Comparison of ENCODE assay signal across 19 mouse cellular contexts in genomic region chr4:151957584-151958315, GRCm38 (mm10). TPM values are rescaled to one million over a fixed set of nuclear protein-coding genes. Genes with fewer than 3 reads are reported as not detected.
DNase-seq lines count a peak whose midpoint lies in the region; ATAC-seq and TF ChIP-seq lines count a peak whose summit lies in the region.
"Had no signal": no experiment of that assay in that cellular context is flagged by ENCODE, and none has a peak within 500 bp of the region (broad histone marks: within the 10 kb centered on the region; RNA-seq: fewer than 3 reads in every experiment).

No protein-coding gene starts in this region.

- H3K9ac ChIP-seq in kidney, embryonic 15.5 days = no peak overlapping the region
- no peak overlapping the region for H3K9ac ChIP-seq in kidney, embryonic 14.5 days (ENCODE audit: low read depth, low read length)
- H3K9ac ChIP-seq: hindbrain, embryonic 15.5 days; midbrain, embryonic 12.5 days had no signal

- H3K4me3 ChIP-seq in kidney, embryonic 15.5 days (replicated peaks) = no peak overlapping the region
- H3K4me3 ChIP-seq in kidney, embryonic 14.5 days (ENCODE audit: low read length) = no peak overlapping the region
- no peak overlapping the region for H3K4me3 ChIP-seq in kidney, adult 2 months (ENCODE audit: insufficient read depth, low read depth, low read length)
- H3K4me3 ChIP-seq: hindbrain, embryonic 15.5 days; midbrain, embryonic 12.5 days had no signal

- no peak overlapping the region for H3K4me2 ChIP-seq in kidney, embryonic 15.5 days
- H3K4me2 ChIP-seq in kidney, embryonic 14.5 days (replicated peaks; ENCODE audit: low read depth, low read length) = no peak overlapping the region
- H3K4me2 ChIP-seq: hindbrain, embryonic 15.5 days; midbrain, embryonic 12.5 days had no signal

- no peak overlapping the region for H3K27ac ChIP-seq in kidney, embryonic 15.5 days
- no peak overlapping the region for H3K27ac ChIP-seq in kidney, embryonic 14.5 days (ENCODE audit: low read depth, low read length)
- no peak overlapping the region for H3K27ac ChIP-seq in kidney, adult 2 months (ENCODE audit: insufficient read depth, low read depth, low read length)
- H3K27ac ChIP-seq: hindbrain, embryonic 15.5 days; midbrain, embryonic 12.5 days had no signal

- 63% methylated on average over 9 of the region's 9 CpGs for WGBS in kidney, embryonic 15.5 days
- WGBS in kidney, embryonic 14.5 days = 61% methylated on average over 9 of the region's 9 CpGs
- WGBS in kidney, adult 2 months = 69% methylated on average over 9 of the region's 9 CpGs

- TF ChIP-seq CTCF in kidney, adult 2 months (conservative IDR thresholded peaks at IDR 0.05; ENCODE audit: insufficient read depth, insufficient read length, low read depth, low read length) = no peak

- ATAC-seq in kidney, embryonic 15.5 days (replicated peaks; ENCODE audit: low FRiP score) = peak; percentile 65; the same call in 1 of the 2 replicates
- ATAC-seq in kidney, embryonic 14.5 days (ENCODE audit: low FRiP score, low TSS enrichment) = no peak
- peak; percentile 69 for ATAC-seq in megakaryocyte-erythroid progenitor cell, adult 5-6 weeks (replicated peaks; ENCODE audit: low FRiP score, low TSS enrichment, poor library complexity, severe bottlenecking)
- ATAC-seq: lung, postnatal 0 days had no signal

- DNase-seq in c-Kit-positive CD71-positive TER-119-positive erythroid progenitor cells, embryonic 14.5 days (ENCODE audit: low spot score) = peak; percentile 77
- peak; percentile 85 for DNase-seq in liver
- no peak for DNase-seq in Muller cell, postnatal 12 days (ENCODE audit: inconsistent ontology term)
- DNase-seq in kidney, adult 2 months = no peak
- DNase-seq in left cerebral cortex, adult 11 months (ENCODE audit: low spot score) = no peak
- DNase-seq: adrenal gland, postnatal 25 days; cerebellum, adult 11-12 months; gastrocnemius, postnatal 36 days; layer of hippocampus, adult 9-11 months; left cerebral cortex, postnatal 4 days; right cerebral cortex, postnatal 4 days; thymus, adult 18-20 months had no signal

- no peaks in the 10 kb centered on the region for H3K27me3 ChIP-seq in kidney, embryonic 15.5 days
- no peaks in the 10 kb centered on the region for H3K27me3 ChIP-seq in kidney, embryonic 14.5 days (ENCODE audit: control insufficient read depth, insufficient read depth, low read length)
- no peaks in the 10 kb centered on the region for H3K27me3 ChIP-seq in kidney, adult 2 months (replicated peaks; ENCODE audit: control insufficient read depth, insufficient read depth, low read length)
- H3K27me3 ChIP-seq: hindbrain, embryonic 15.5 days; midbrain, embryonic 12.5 days had no signal

- H3K36me3 ChIP-seq in kidney, embryonic 15.5 days = peaks cover 88% of the 10 kb centered on the region
- H3K36me3 ChIP-seq in kidney, embryonic 14.5 days (ENCODE audit: control insufficient read depth, insufficient read depth, low read length) = peaks cover 76% of the 10 kb centered on the region
- H3K36me3 ChIP-seq in kidney, adult 2 months (ENCODE audit: control insufficient read depth, insufficient read depth, low read length) = no peaks in the 10 kb centered on the region

- TF ChIP-seq POLR2A in kidney, adult 2 months (IDR thresholded peaks at IDR 0.05; ENCODE audit: low read depth, low read length) = no peak

- H3K4me1 ChIP-seq in kidney, embryonic 15.5 days = no peaks in the 10 kb centered on the region
- H3K4me1 ChIP-seq in kidney, embryonic 14.5 days (ENCODE audit: control insufficient read depth, insufficient read depth, low read length) = no peaks in the 10 kb centered on the region
- no peaks in the 10 kb centered on the region for H3K4me1 ChIP-seq in kidney, adult 2 months (ENCODE audit: control insufficient read depth, insufficient read depth, low read length)
- H3K4me1 ChIP-seq: hindbrain, embryonic 15.5 days; midbrain, embryonic 12.5 days had no signal

- no peaks in the 10 kb centered on the region for H3K9me3 ChIP-seq in kidney, embryonic 15.5 days (replicated peaks)
- H3K9me3 ChIP-seq in kidney, embryonic 14.5 days (ENCODE audit: control insufficient read depth, low read length) = no peaks in the 10 kb centered on the region
- H3K9me3 ChIP-seq: G1E; hindbrain, embryonic 15.5 days; midbrain, embryonic 12.5 days had no signal

RNA-seq across cellular contexts. Expression of gene Dnajc11, which starts 24.3 kb away (rescaled TPM):
- 77.6 and 78.3 TPM in 2 replicates for polyA plus RNA-seq in kidney, embryonic 15.5 days (2015; fragmentation: Nextera tagmentation; extraction: Ambion mirVana)
- 55.0 and 74.5 TPM in 2 replicates for polyA plus RNA-seq in kidney, embryonic 14.5 days (2014; fragmentation: Nextera tagmentation; extraction: Ambion mirVana)
- 108 and 114 TPM in 2 replicates for total RNA-seq in megakaryocyte-erythroid progenitor cell, adult 5-6 weeks (2014; fragmentation: Nextera tagmentation)
- total RNA-seq in megakaryocyte-erythroid progenitor cell, adult 5-6 weeks (2017) = 85.8 and 110 TPM in 2 replicates
- polyA plus RNA-seq in kidney, adult 2 months (2012; rRNA removed) = 70.0 and 76.1 TPM in 2 replicates

RNA-seq across cellular contexts. Expression of gene Thap3, which starts 31.0 kb away (rescaled TPM):
- polyA plus RNA-seq in kidney, embryonic 15.5 days (2015; fragmentation: Nextera tagmentation; extraction: Ambion mirVana) = 39.2 and 44.8 TPM in 2 replicates
- 29.2 and 35.8 TPM in 2 replicates for polyA plus RNA-seq in kidney, embryonic 14.5 days (2014; fragmentation: Nextera tagmentation; extraction: Ambion mirVana)
- 2.1 and 7.3 TPM in 2 replicates for total RNA-seq in megakaryocyte-erythroid progenitor cell, adult 5-6 weeks (2014; fragmentation: Nextera tagmentation)
- 1.4 and 9.6 TPM in 2 replicates for total RNA-seq in megakaryocyte-erythroid progenitor cell, adult 5-6 weeks (2017)
- 30.6 and 33.7 TPM in 2 replicates for polyA plus RNA-seq in kidney, adult 2 months (2012; rRNA removed)

RNA-seq across cellular contexts. Expression of gene Phf13, which starts 38.3 kb away (rescaled TPM):
- 31.2 and 32.1 TPM in 2 replicates for polyA plus RNA-seq in kidney, embryonic 15.5 days (2015; fragmentation: Nextera tagmentation; extraction: Ambion mirVana)
- 18.2 and 30.1 TPM in 2 replicates for polyA plus RNA-seq in kidney, embryonic 14.5 days (2014; fragmentation: Nextera tagmentation; extraction: Ambion mirVana)
- total RNA-seq in megakaryocyte-erythroid progenitor cell, adult 5-6 weeks (2014; fragmentation: Nextera tagmentation) = 0.15 and 0.52 TPM in 2 replicates
- 0.09 and 1.5 TPM in 2 replicates for total RNA-seq in megakaryocyte-erythroid progenitor cell, adult 5-6 weeks (2017)
- 4.9 and 5.5 TPM in 2 replicates for polyA plus RNA-seq in kidney, adult 2 months (2012; rRNA removed)

RNA-seq across cellular contexts. Expression of gene Klhl21, which starts 50.9 kb away (rescaled TPM):
- polyA plus RNA-seq in kidney, embryonic 15.5 days (2015; fragmentation: Nextera tagmentation; extraction: Ambion mirVana) = 11.7 and 12.5 TPM in 2 replicates
- 4.4 and 7.4 TPM in 2 replicates for polyA plus RNA-seq in kidney, embryonic 14.5 days (2014; fragmentation: Nextera tagmentation; extraction: Ambion mirVana)
- total RNA-seq in megakaryocyte-erythroid progenitor cell, adult 5-6 weeks (2014; fragmentation: Nextera tagmentation) = 7.0 and 7.6 TPM in 2 replicates
- 5.1 and 8.3 TPM in 2 replicates for total RNA-seq in megakaryocyte-erythroid progenitor cell, adult 5-6 weeks (2017)
- polyA plus RNA-seq in kidney, adult 2 months (2012; rRNA removed) = 23.0 and 26.7 TPM in 2 replicates

Comparison
In these comparisons a context has a peak if more than half of its experiments do, and no peak if none do; other contexts are left out.
1. DNase-seq: peak in c-Kit-positive CD71-positive TER-119-positive erythroid progenitor cells, embryonic 14.5 days (single experiment) and liver (single experiment); none in Muller cell, postnatal 12 days (single experiment), kidney, adult 2 months (single experiment) and left cerebral cortex, adult 11 months (single experiment).